Mouse (Mus musculus) left cerebral cortex, postnatal 14 days (tissue): ENCODE measurements at regions not wholly inside any gene's neighbourhood (a gene's known extent, or its start where the extent isn't known, plus 50 kb on each side); places are given as distances from the start of the nearest gene placed in this dataset.

Experiments
- DNase-seq, 2 experiments: peaks; one replicate each; pipeline ENCODE4 v3.0.0; 2021 to 2022; ENCODE audit warnings: low spot score in 2 of 2, mixed read lengths in 1 of 2
- intact Hi-C: fragments of 180-260 bp; cut with DNase I; formaldehyde crosslinking; loops from one replicate; pipeline ENCODE4 v1.15.1; 2025

DNA sequence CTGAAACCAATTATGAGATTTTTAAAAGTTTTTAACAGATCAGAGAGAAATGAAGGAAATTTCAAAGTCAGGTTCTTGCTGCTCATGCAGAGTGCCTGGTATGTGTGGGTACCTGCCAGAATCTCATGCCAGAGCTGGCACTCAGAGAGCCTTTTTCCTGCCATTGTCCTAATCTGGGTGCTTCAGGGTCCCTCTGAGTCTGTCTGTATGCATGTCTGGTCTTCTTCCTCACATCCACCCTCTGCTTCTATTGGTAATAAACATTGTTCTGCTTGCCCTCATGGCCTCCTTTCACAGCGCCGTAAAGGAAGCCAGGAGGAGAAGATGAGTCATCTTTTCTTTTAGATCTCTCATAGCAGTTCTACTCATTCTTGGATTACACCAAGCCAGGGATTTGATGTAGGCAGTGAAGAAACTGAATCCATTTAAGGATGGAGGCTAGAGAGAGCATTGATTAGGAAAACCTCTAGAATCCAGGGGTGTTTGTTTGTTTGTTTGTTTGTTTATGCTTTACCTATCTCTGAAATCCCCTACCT is 55.8 kb upstream of the Bmper start:
- DNase-seq: no peak

DNA sequence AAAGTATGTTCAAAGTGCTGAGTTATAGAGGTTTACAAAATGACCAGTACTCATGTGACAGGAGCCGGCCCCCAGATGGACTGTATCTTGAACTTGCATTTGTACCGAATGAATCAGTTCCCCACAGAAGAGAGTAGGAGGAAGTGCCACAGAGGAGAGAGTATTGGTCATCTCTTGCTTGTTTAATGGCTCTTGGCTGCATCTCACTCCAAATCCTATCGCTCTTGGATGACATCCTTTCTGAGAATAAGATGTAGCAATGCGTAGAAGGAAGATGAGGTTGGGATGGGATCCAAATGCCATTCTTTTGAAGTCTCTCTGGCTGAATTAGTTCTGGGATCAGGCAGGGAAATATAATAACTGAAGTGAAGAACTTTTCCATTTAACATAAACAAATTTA is 55.2 kb upstream of the Bmper start:
- intact Hi-C loops: no loop called here
- DNase-seq: no peak

More for the DNA sequence above, 55.8 kb upstream of the Bmper start:
- intact Hi-C loops: no loop called here

DNA sequence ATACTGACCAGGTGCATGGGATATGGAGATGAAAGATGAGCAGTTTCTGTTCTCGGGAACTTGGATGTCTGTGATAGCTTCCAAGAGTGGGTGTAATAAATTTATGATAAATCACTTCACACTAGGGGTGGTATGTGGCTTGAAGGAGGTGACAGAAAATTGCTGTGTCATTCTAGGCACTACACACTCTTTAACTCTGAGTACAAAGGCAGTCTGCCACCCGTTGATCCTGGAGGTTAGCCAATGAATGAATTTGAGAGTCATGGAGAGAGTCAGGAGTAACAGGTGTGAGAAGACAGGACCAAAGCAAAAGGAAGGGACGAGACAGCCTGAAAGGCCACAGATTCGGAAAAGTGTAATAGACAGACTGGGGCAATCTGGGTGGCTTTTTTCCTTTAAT is 54.7 kb upstream of the Bmper start:
- intact Hi-C loops: no loop called here
- DNase-seq: no peak

DNA sequence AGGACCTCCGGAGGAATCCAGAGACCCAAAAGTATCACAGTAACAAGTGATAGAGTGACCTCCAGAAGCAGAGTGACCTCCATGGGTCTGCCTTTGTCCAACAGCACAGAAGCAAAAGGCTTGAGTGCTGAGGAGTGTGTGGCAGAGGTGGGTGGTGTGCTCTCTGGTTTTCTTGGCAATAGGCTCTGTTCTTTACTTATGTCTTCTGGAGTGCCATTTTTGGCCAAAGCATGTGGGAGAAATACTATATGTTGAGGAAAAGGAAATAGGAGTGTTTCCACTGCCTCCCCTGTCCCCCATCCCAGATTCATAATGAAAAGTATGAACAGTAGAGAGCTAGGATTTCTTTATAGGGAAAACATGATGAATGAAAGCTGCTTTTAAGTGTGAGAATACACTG is 51.5 kb upstream of the Bmper start:
- intact Hi-C loops: no loop called here
- DNase-seq: no peak
